Comparison of ENCODE assay signal across 20 mouse cellular contexts in the genomic region with DNA sequence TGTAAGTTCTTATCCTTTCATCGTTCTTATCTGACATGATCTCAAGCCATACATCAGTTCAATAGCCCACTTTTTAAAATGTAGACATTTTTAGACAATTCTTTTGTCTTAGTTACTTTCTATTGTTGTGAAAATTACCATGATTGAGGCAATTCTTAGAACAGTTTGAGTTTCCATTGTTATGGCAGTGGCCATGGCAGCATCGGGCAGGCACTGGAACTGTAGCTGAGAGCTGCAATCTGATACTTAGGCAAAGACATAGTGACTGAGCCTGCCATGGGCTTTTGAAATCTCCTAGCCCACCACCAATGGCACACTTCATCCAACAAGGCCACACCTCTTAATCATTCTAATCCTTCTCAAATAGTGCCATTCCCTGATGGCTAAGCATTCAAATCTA. TPM values are rescaled to one million over a fixed set of nuclear protein-coding genes. Genes with fewer than 3 reads are reported as not detected.
DNase-seq lines count a peak whose midpoint lies in the region; ATAC-seq lines count a peak whose summit lies in the region.
"Had no signal": no experiment of that assay in that cellular context is flagged by ENCODE, and none has a peak within 500 bp of the region (broad histone marks: within the 10 kb centered on the region; RNA-seq: fewer than 3 reads in every experiment).

No protein-coding gene starts in this region.

- DNase-seq in ES-CJ7 (ENCODE audit: low read depth, low spot score) (peak; percentile 75), R1 (ENCODE audit: low read depth, low spot score) (peak; percentile 85), ZHBTc4 (ENCODE audit: low read depth, low spot score) (peak; percentile 76)
- DNase-seq in gastrocnemius, postnatal 14 days: no peak
- DNase-seq: adrenal gland, adult 8-10 months; adrenal gland, postnatal 14 days; adrenal gland, postnatal 36 days; cerebellum, adult 11-12 months; cerebellum, adult 2 months; cerebellum, adult 9-10 months; cerebellum, postnatal 10 days; cerebellum, postnatal 25 days had no signal

- no peaks in the 10 kb centered on the region for H3K9me3 ChIP-seq in forebrain, embryonic 12.5 days
- H3K9me3 ChIP-seq: embryonic facial prominence, embryonic 10.5 days; embryonic facial prominence, embryonic 12.5 days; G1E had no signal

- H3K27ac ChIP-seq in forebrain, embryonic 12.5 days: no peak overlapping the region
- H3K27ac ChIP-seq: embryonic facial prominence, embryonic 10.5 days; embryonic facial prominence, embryonic 12.5 days had no signal

- no peak overlapping the region for H3K4me2 ChIP-seq in forebrain, embryonic 12.5 days
- H3K4me2 ChIP-seq: embryonic facial prominence, embryonic 12.5 days had no signal

- no peaks in the 10 kb centered on the region for H3K4me1 ChIP-seq in forebrain, embryonic 12.5 days
- H3K4me1 ChIP-seq: embryonic facial prominence, embryonic 10.5 days; embryonic facial prominence, embryonic 12.5 days had no signal

- H3K36me3 ChIP-seq in forebrain, embryonic 12.5 days (replicated peaks): peaks cover 6% of the 10 kb centered on the region

- no peak overlapping the region for H3K9ac ChIP-seq in forebrain, embryonic 12.5 days
- H3K9ac ChIP-seq: embryonic facial prominence, embryonic 12.5 days had no signal

- intact Hi-C loops in gastrocnemius, postnatal 14 days (cut with DNase I; ENCODE audit: low total_unique reads): no loop called here

- H3K4me3 ChIP-seq in forebrain, embryonic 12.5 days (replicated peaks): no peak overlapping the region
- H3K4me3 ChIP-seq: embryonic facial prominence, embryonic 10.5 days; embryonic facial prominence, embryonic 12.5 days had no signal

- no peak for ATAC-seq in monocyte, adult 5-6 weeks (replicated peaks; ENCODE audit: insufficient number of reproducible peaks, low FRiP score, low TSS enrichment, poor library complexity, severe bottlenecking)
- no peak for ATAC-seq in forebrain, embryonic 12.5 days (ENCODE audit: low FRiP score)
- ATAC-seq: forebrain, embryonic 14.5 days; forebrain, embryonic 16.5 days; Patski had no signal

- 87% methylated on average over 2 of the region's 2 CpGs for WGBS in forebrain, embryonic 12.5 days

- no peaks in the 10 kb centered on the region for H3K27me3 ChIP-seq in forebrain, embryonic 12.5 days
- H3K27me3 ChIP-seq: embryonic facial prominence, embryonic 12.5 days; Patski had no signal

RNA-seq across cellular contexts. Expression of gene Eea1, which starts 36.3 kb away (rescaled TPM):
- 22.9 to 50.7 TPM (median 30.9 TPM) in 3 replicates for total RNA-seq in monocyte, adult 5-6 weeks (2017)
- 10 to 100 TPM; 16.7 to 20.7 TPM for total RNA-seq in gastrocnemius, postnatal 14 days (2021)
- polyA plus RNA-seq in forebrain, embryonic 12.5 days (2016; fragmentation: Nextera tagmentation; extraction: Ambion mirVana): 15.7 and 16.5 TPM in 2 replicates
